Mouse (Mus musculus) ES-Bruce4 (cell line): ENCODE measurements around the gene Ccdc191. TPM values are rescaled to one million over a fixed set of nuclear protein-coding genes. Genes with fewer than 3 reads are reported as not detected.

Source experiments
- H3K27ac ChIP-seq: 2 replicates; pipeline ENCODE4 v1.5.1; 2012; ENCODE audit warnings: low read length, inconsistent platforms; ENCODE audit not compliant: insufficient read depth
- H3K27me3 ChIP-seq: 2 replicates; pipeline ENCODE4 v1.6.1; 2012; ENCODE audit warnings: mild to moderate bottlenecking, low read length, inconsistent platforms; ENCODE audit not compliant: control insufficient read depth, poor library complexity, insufficient read depth, severe bottlenecking
- H3K36me3 ChIP-seq: 2 replicates; pipeline ENCODE4 v1.6.1; 2012; ENCODE audit warnings: inconsistent platforms, mild to moderate bottlenecking, low read length, moderate library complexity; ENCODE audit not compliant: control insufficient read depth, poor library complexity, insufficient read depth, severe bottlenecking
- H3K4me1 ChIP-seq: one replicate; pipeline ENCODE4 v1.8.1; 2011; ENCODE audit warnings: low read length; ENCODE audit not compliant: control insufficient read depth, insufficient read depth
- H3K4me3 ChIP-seq: 2 replicates; pipeline ENCODE4 v1.5.1; 2011; ENCODE audit warnings: low read depth, mild to moderate bottlenecking, low read length
- H3K9ac ChIP-seq: 2 replicates; pipeline ENCODE4 v1.6.1; 2012; ENCODE audit warnings: low read depth, mild to moderate bottlenecking, inconsistent platforms; ENCODE audit not compliant: poor library complexity, severe bottlenecking
- H3K9me3 ChIP-seq: replicated peaks from 2 replicates; pipeline ENCODE4 v1.6.1; 2012; ENCODE audit warnings: mild to moderate bottlenecking, low read length, inconsistent platforms; ENCODE audit not compliant: control insufficient read depth, poor library complexity, insufficient read depth, severe bottlenecking
- CTCF ChIP-seq: IDR thresholded peaks from one replicate; pipeline ENCODE4 v1.8.1; 2011; ENCODE audit warnings: low read depth, low read length
- EP300 ChIP-seq: IDR thresholded peaks from 2 replicates; pipeline ENCODE4 v1.6.1; 2011; ENCODE audit warnings: low read depth, low read length; ENCODE audit not compliant: insufficient read depth
- POLR2A ChIP-seq: IDR thresholded peaks from one replicate; pipeline ENCODE4 v1.8.1; 2011; ENCODE audit warnings: low read length; ENCODE audit not compliant: insufficient read depth
- polyA plus RNA-seq: library from polyadenylated mRNA; stranded (reverse); fragments of >200 nt; gene quantifications from 2 replicates; pipeline ENCODE4 v1.2.4, GENCODE M21; 2011; ENCODE audit warnings: low read depth; ENCODE audit not compliant: missing spikeins, insufficient read depth, insufficient read length

Gene Ccdc191
- polyA plus RNA-seq, 1 experiment, result 19.9 TPM

- TF ChIP-seq POLR2A, result no peak
- no peak for TF ChIP-seq CTCF
- no peak for TF ChIP-seq EP300
- no peaks in the 10 kb centered on the region for H3K4me1 ChIP-seq
- no peaks in the 10 kb centered on the region for H3K36me3 ChIP-seq
- H3K9ac ChIP-seq, result no peak overlapping the region
- no peaks in the 10 kb centered on the region for H3K9me3 ChIP-seq
- H3K27me3 ChIP-seq, result no peaks in the 10 kb centered on the region
- H3K27ac ChIP-seq, result no peak overlapping the region
- H3K4me3 ChIP-seq, result no peak overlapping the region
Observed at GRCm38 (mm10) chr16:43894501-43894900, 4.9 kb downstream of the Ccdc191 start.

DNA sequence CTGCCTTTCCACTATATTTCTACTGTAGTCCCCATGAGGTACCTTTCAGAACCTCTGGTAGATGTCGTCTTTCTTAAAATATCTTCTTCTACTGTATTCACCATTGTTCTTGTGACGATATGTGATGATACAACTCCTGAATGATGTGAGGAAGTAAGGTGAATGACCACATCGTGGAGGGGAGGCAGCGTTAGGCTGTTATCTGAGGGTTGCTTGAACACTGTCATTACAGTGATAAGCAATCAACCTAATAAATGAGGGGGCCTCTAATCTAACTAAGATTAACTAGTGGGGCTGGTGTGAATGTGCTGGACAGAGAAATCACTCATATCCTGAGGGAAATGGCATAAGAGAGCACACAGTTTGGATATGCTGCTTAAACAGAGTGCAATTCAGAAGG, 10.5 kb downstream of the Ccdc191 start:
- no peak for TF ChIP-seq POLR2A
- TF ChIP-seq EP300, result no peak
- TF ChIP-seq CTCF, result no peak
- Histone ChIP-seq H3K36me3 (no peaks in the 10 kb centered on the region), H3K4me1 (no peaks in the 10 kb centered on the region), H3K27me3 (no peaks in the 10 kb centered on the region), H3K27ac (no peak overlapping the region), H3K4me3 (no peak overlapping the region), H3K9ac (no peak overlapping the region), H3K9me3 (no peaks in the 10 kb centered on the region)

- Histone ChIP-seq H3K9me3 (no peaks in the 10 kb centered on the region), H3K9ac (no peak overlapping the region), H3K4me1 (no peaks in the 10 kb centered on the region), H3K4me3 (no peak overlapping the region), H3K36me3 (no peaks in the 10 kb centered on the region), H3K27ac (no peak overlapping the region), H3K27me3 (no peaks in the 10 kb centered on the region)
- no peak for TF ChIP-seq CTCF
- no peak for TF ChIP-seq POLR2A
- no peak for TF ChIP-seq EP300
Observed at GRCm38 (mm10) chr16:43900571-43900970, 11.0 kb downstream of the Ccdc191 start.

- H3K9me3 ChIP-seq, result no peaks in the 10 kb centered on the region
- no peaks in the 10 kb centered on the region for H3K27me3 ChIP-seq
- H3K27ac ChIP-seq, result no peak overlapping the region
- no peaks in the 10 kb centered on the region for H3K4me1 ChIP-seq
- H3K36me3 ChIP-seq, result peaks cover 2% of the 10 kb centered on the region; the same call in 1 of the 2 replicates
- TF ChIP-seq CTCF (peak; percentile 50), EP300 (no peak), POLR2A (no peak)
- H3K4me3 ChIP-seq, result no peak overlapping the region
- no peak overlapping the region for H3K9ac ChIP-seq
Observed at GRCm38 (mm10) chr16:43908881-43909280, 19.3 kb downstream of the Ccdc191 start.

DNA sequence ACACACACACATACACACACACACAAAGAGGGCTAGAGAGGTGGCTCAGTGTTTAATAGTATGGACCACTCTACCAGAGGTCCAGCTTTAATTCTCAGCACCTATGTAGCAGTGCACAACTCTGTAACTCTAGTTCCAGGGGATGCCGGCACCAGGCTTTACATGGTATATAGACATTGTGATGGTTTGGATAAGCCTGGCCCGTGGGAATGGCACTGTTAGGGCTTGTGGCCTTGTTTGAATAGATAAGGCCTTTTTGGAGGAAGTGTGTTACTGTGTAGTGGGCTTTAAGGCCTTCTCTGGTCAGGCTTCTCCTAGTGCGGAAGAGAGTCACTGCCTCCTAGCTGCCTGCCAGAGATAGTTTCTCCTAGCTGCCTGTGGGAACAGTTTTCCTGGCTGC, 29.3 kb downstream of the Ccdc191 start:
- Histone ChIP-seq H3K27ac (no peak overlapping the region), H3K27me3 (no peaks in the 10 kb centered on the region), H3K36me3 (no peaks in the 10 kb centered on the region), H3K9ac (no peak overlapping the region), H3K9me3 (no peaks in the 10 kb centered on the region), H3K4me3 (no peak overlapping the region), H3K4me1 (no peaks in the 10 kb centered on the region)
- TF ChIP-seq CTCF (no peak), POLR2A (no peak), EP300 (no peak)

- Histone ChIP-seq H3K4me3 (no peak overlapping the region), H3K36me3 (no peaks in the 10 kb centered on the region), H3K9ac (no peak overlapping the region), H3K27ac (no peak overlapping the region), H3K27me3 (no peaks in the 10 kb centered on the region), H3K9me3 (no peaks in the 10 kb centered on the region), H3K4me1 (no peaks in the 10 kb centered on the region)
- TF ChIP-seq CTCF, result no peak
- TF ChIP-seq EP300, result no peak
- TF ChIP-seq POLR2A, result no peak
Observed at GRCm38 (mm10) chr16:43922024-43922423, 32.4 kb downstream of the Ccdc191 start.
